Mouse (Mus musculus): ENCODE measurements around the gene Apod. TPM values are rescaled to one million over a fixed set of nuclear protein-coding genes. Genes with fewer than 3 reads are reported as not detected.

Gene Apod
- polyA plus RNA-seq, 1 experiment from 2014 or later, result not detected

DNA sequence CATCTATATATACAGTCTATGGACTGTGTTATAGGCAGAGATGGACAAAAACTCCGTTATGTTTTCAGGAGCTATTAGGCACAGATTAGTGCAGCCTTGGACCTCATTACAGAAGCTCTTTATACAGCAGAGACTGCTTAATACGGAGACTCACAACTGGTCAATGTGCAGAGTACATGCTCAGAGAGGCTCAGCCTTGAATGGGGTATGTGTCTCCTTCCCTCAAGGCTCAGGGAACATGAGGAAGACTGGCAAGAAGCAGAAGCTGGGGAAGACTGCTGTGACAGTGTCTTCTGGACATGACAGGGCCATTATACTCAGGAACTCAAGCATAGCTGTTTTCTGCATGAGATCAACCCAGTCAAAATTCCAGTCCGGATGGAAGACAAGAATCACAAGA is 58.9 kb downstream of the Apod start:
- ATAC-seq (ENCODE audit: low read depth), result no peak
- H3K4me3 ChIP-seq (ENCODE audit: low read depth, low read length), result no peak overlapping the region
- no peaks in the 10 kb centered on the region for H3K9me3 ChIP-seq (replicated peaks; ENCODE audit: control insufficient read depth, low read length)
- WGBS (ENCODE audit: insufficient replicate concordance), result 86% methylated on average over 3 of the region's 3 CpGs
- H3K27me3 ChIP-seq (ENCODE audit: control insufficient read depth, insufficient read depth, low read depth, low read length), result no peaks in the 10 kb centered on the region
- H3K9ac ChIP-seq (ENCODE audit: low read depth, low read length), result no peak overlapping the region
- no peaks in the 10 kb centered on the region; the same call in 1 of the 2 replicates for H3K4me1 ChIP-seq (ENCODE audit: control insufficient read depth, low read depth, low read length)
- H3K27ac ChIP-seq (ENCODE audit: low read length), result no peak overlapping the region
- no peak overlapping the region for H3K4me2 ChIP-seq (ENCODE audit: low read depth, low read length)
- H3K36me3 ChIP-seq (ENCODE audit: control insufficient read depth, insufficient read depth), result peaks cover 20% of the 10 kb centered on the region; the same call in 1 of the 2 replicates

- WGBS (ENCODE audit: insufficient replicate concordance), result 69% methylated on average over 3 of the region's 3 CpGs
- Histone ChIP-seq H3K27ac (ENCODE audit: low read length) (no peak overlapping the region), H3K4me3 (ENCODE audit: low read depth, low read length) (no peak overlapping the region), H3K4me1 (ENCODE audit: control insufficient read depth, low read depth, low read length) (no peaks in the 10 kb centered on the region; the same call in 1 of the 2 replicates), H3K36me3 (ENCODE audit: control insufficient read depth, insufficient read depth) (no peaks in the 10 kb centered on the region), H3K9me3 (replicated peaks; ENCODE audit: control insufficient read depth, low read length) (no peaks in the 10 kb centered on the region), H3K4me2 (ENCODE audit: low read depth, low read length) (no peak overlapping the region), H3K27me3 (ENCODE audit: control insufficient read depth, insufficient read depth, low read depth, low read length) (no peaks in the 10 kb centered on the region), H3K9ac (ENCODE audit: low read depth, low read length) (no peak overlapping the region)
- no peak for ATAC-seq (ENCODE audit: low read depth)
Observed at GRCm38 (mm10) chr16:31249401-31249800, 65.2 kb downstream of the Apod start.

DNA sequence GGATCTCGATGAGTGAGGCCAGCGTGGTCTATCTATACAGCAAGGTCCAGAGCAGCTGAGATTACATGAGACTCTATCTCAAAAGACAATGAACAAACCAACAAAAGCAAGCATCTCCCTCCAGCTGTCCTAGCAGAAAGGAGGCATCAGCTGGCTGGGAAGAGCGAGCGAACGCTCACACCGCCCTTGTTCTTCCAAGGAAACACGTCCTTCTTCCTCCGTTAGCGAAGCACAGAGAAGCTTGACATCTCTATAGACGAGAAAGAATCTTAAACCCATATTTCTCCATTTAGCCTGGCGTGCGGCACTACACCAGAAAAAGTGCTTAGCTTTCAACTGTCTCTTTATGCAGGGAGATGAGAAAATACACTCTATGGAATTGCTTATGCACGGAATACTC is 65.9 kb downstream of the Apod start:
- no peak for ATAC-seq (ENCODE audit: low read depth)
- WGBS (ENCODE audit: insufficient replicate concordance), result 80% methylated on average over 13 of the region's 13 CpGs

GRCm38 (mm10) chr16:31247442-31247841 is 67.2 kb downstream of the Apod start:
- Histone ChIP-seq H3K9me3 (replicated peaks; ENCODE audit: control insufficient read depth, low read length) (no peaks in the 10 kb centered on the region), H3K4me1 (ENCODE audit: control insufficient read depth, low read depth, low read length) (no peaks in the 10 kb centered on the region; the same call in 1 of the 2 replicates), H3K27me3 (ENCODE audit: control insufficient read depth, insufficient read depth, low read depth, low read length) (no peaks in the 10 kb centered on the region), H3K9ac (ENCODE audit: low read depth, low read length) (no peak overlapping the region), H3K27ac (ENCODE audit: low read length) (no peak overlapping the region), H3K4me2 (ENCODE audit: low read depth, low read length) (no peak overlapping the region), H3K36me3 (ENCODE audit: control insufficient read depth, insufficient read depth) (no peaks in the 10 kb centered on the region), H3K4me3 (ENCODE audit: low read depth, low read length) (no peak overlapping the region)
- 57% methylated on average over 7 of the region's 7 CpGs for WGBS (ENCODE audit: insufficient replicate concordance)
- ATAC-seq (ENCODE audit: low read depth), result no peak

More for the DNA sequence above, 65.9 kb downstream of the Apod start:
- Histone ChIP-seq H3K27ac (ENCODE audit: low read length) (no peak overlapping the region), H3K36me3 (ENCODE audit: control insufficient read depth, insufficient read depth) (no peaks in the 10 kb centered on the region), H3K9ac (ENCODE audit: low read depth, low read length) (no peak overlapping the region), H3K4me1 (ENCODE audit: control insufficient read depth, low read depth, low read length) (no peaks in the 10 kb centered on the region; the same call in 1 of the 2 replicates), H3K27me3 (ENCODE audit: control insufficient read depth, insufficient read depth, low read depth, low read length) (no peaks in the 10 kb centered on the region), H3K4me2 (ENCODE audit: low read depth, low read length) (no peak overlapping the region), H3K9me3 (replicated peaks; ENCODE audit: control insufficient read depth, low read length) (no peaks in the 10 kb centered on the region), H3K4me3 (ENCODE audit: low read depth, low read length) (no peak overlapping the region)

Small RNA genes lying within 50 kb of the gene (microRNA-seq; reads per million reads assigned to microRNA genes)
- gene Gm27415, result not detected

Other genes starting within 250 kb of the Apod start
- gene Xxylt1, start 233.4 kb downstream of the Apod start, polyA plus RNA-seq (2015; fragmentation: Nextera tagmentation; extraction: Ambion mirVana), result 0.88 and 1.2 TPM in 2 replicates
- 5.6 and 5.9 TPM in 2 replicates for gene Acap2, start 113.6 kb downstream of the Apod start, polyA plus RNA-seq (2015; fragmentation: Nextera tagmentation; extraction: Ambion mirVana)
- 34.2 and 34.5 TPM in 2 replicates for gene Ppp1r2, start 39.5 kb downstream of the Apod start, polyA plus RNA-seq (2015; fragmentation: Nextera tagmentation; extraction: Ambion mirVana)
- 88.4 and 98.4 TPM in 2 replicates for gene Bdh1, start 107.5 kb upstream of the Apod start, polyA plus RNA-seq (2015; fragmentation: Nextera tagmentation; extraction: Ambion mirVana)